Mouse (Mus musculus) erythroblast, embryonic 14.5 days (primary cell): ENCODE data around the gene Commd9. TPM values are rescaled to one million over a fixed set of nuclear protein-coding genes. Genes with fewer than 3 reads are reported as not detected.

Source experiments
- H3K27me3 ChIP-seq: 2 replicates; pipeline ENCODE4 v1.6.1; 2012; ENCODE audit warnings: inconsistent platforms; ENCODE audit not compliant: control insufficient read depth
- H3K36me3 ChIP-seq: 2 replicates; pipeline ENCODE4 v1.6.1; 2012; ENCODE audit warnings: mild to moderate bottlenecking, inconsistent platforms; ENCODE audit not compliant: control insufficient read depth
- H3K4me1 ChIP-seq: 2 replicates; pipeline ENCODE4 v1.6.1; 2012; ENCODE audit warnings: inconsistent platforms; ENCODE audit not compliant: control insufficient read depth
- H3K4me3 ChIP-seq: replicated peaks from 2 replicates; pipeline ENCODE3; 2012; ENCODE audit warnings: moderate library complexity, mild to moderate bottlenecking, inconsistent platforms
- H3K9me3 ChIP-seq: 2 replicates; pipeline ENCODE4 v1.6.1; 2012; ENCODE audit warnings: low read length, inconsistent platforms, mixed read lengths; ENCODE audit not compliant: control insufficient read depth
- GATA1 ChIP-seq: IDR thresholded peaks from 2 replicates; pipeline ENCODE4 v1.6.1; 2012; ENCODE audit warnings: low read length, inconsistent platforms, mixed read lengths
- TAL1 ChIP-seq: IDR thresholded peaks from 3 replicates; pipeline ENCODE4 v1.6.1; 2012; ENCODE audit warnings: low read length, inconsistent platforms, mixed read lengths
- polyA plus RNA-seq: library from polyadenylated mRNA; stranded (reverse); fragments of >175 nt; gene quantifications from 2 replicates; pipeline ENCODE4 v1.2.3, GENCODE M21; 2012

The Commd9 gene
- polyA plus RNA-seq, 1 experiment: 1.6 TPM

- no peaks in the 10 kb centered on the region for H3K27me3 ChIP-seq
- H3K9me3 ChIP-seq: no peaks in the 10 kb centered on the region
- no peaks in the 10 kb centered on the region for H3K36me3 ChIP-seq
- TF ChIP-seq GATA1 (no peak), TAL1 (no peak)
- H3K4me1 ChIP-seq: no peaks in the 10 kb centered on the region
- no peak overlapping the region for H3K4me3 ChIP-seq
Observed at GRCm38 (mm10) chr2:101932169-101932936, 46.3 kb downstream of the Commd9 start.

- Histone ChIP-seq H3K27me3 (no peaks in the 10 kb centered on the region), H3K4me1 (no peaks in the 10 kb centered on the region), H3K36me3 (no peaks in the 10 kb centered on the region), H3K9me3 (no peaks in the 10 kb centered on the region), H3K4me3 (no peak overlapping the region)
- TF ChIP-seq TAL1 (no peak), GATA1 (no peak)
Observed at GRCm38 (mm10) chr2:101933301-101933700, 47.3 kb downstream of the Commd9 start.

- TF ChIP-seq TAL1 (no peak), GATA1 (no peak)
Observed at GRCm38 (mm10) chr2:101935006-101935405, 49.0 kb downstream of the Commd9 start.

GRCm38 (mm10) chr2:101950716-101951520, 64.9 kb downstream of the Commd9 start:
- TF ChIP-seq GATA1: no peak
- TF ChIP-seq TAL1: no peak
- H3K36me3 ChIP-seq: no peaks in the 10 kb centered on the region; the same call in 1 of the 2 replicates
- H3K4me1 ChIP-seq: no peaks in the 10 kb centered on the region
- H3K27me3 ChIP-seq: no peaks in the 10 kb centered on the region
- no peak overlapping the region for H3K4me3 ChIP-seq
- no peaks in the 10 kb centered on the region for H3K9me3 ChIP-seq

More at GRCm38 (mm10) chr2:101935006-101935405, 49.0 kb downstream of the Commd9 start:
- Histone ChIP-seq H3K27me3 (no peaks in the 10 kb centered on the region), H3K4me3 (no peak overlapping the region), H3K36me3 (no peaks in the 10 kb centered on the region), H3K9me3 (no peaks in the 10 kb centered on the region), H3K4me1 (no peaks in the 10 kb centered on the region)

Other genes with a start within 250 kb of the Commd9 start
- gene Rag1, start 236.7 kb upstream of the Commd9 start, polyA plus RNA-seq: not detected in 2 replicates
- gene B230118H07Rik, start 236.7 kb upstream of the Commd9 start, polyA plus RNA-seq: 0.05 and 0.13 TPM in 2 replicates
- 0.03 and 0.05 TPM in 2 replicates for gene Traf6, start 207.8 kb upstream of the Commd9 start, polyA plus RNA-seq
- 0.02 and 0.03 TPM in 2 replicates for gene Prr5l, start 3.2 kb upstream of the Commd9 start, polyA plus RNA-seq